Mouse (Mus musculus) liver (tissue): ENCODE data around the gene Itpr1.
"Not testable (repeated sequence)": the region's sequence is repeated elsewhere in the genome, so short reads cannot be mapped to it uniquely, and the experiment has no call there.

Source experiments
- DNase-seq: peaks from one replicate; pipeline ENCODE4 v3.0.0-alpha.2; 2020; ENCODE audit warnings: mixed read lengths

Gene Itpr1

GRCm38 (mm10) chr6:108554878-108555277 is 342.0 kb downstream of the Itpr1 start:
- no peak for DNase-seq

GRCm38 (mm10) chr6:108557576-108558322 is 344.9 kb downstream of the Itpr1 start:
- no peak for DNase-seq

- not testable (repeated sequence) for DNase-seq
Observed at GRCm38 (mm10) chr6:108559226-108559625, 346.3 kb downstream of the Itpr1 start.

DNA sequence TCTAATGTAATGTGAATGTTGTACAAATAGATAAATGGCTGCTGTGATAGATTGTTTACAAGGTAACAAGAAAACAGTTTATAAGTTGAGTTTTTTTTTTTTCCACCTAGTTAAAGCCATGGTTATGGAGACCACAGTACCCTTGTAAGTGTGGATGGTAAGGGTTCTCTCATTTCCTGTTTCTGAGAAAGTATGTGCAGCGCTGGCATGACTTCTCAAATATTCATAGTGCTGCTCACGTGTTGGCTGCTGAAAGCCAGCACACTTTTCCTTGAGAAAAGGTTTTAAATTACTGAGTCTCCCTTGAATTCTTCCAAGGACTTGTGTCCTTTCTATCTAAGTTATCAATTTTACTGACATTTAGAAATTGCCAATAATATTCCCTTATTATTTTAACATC is 350.1 kb downstream of the Itpr1 start:
- DNase-seq, result no peak

DNA sequence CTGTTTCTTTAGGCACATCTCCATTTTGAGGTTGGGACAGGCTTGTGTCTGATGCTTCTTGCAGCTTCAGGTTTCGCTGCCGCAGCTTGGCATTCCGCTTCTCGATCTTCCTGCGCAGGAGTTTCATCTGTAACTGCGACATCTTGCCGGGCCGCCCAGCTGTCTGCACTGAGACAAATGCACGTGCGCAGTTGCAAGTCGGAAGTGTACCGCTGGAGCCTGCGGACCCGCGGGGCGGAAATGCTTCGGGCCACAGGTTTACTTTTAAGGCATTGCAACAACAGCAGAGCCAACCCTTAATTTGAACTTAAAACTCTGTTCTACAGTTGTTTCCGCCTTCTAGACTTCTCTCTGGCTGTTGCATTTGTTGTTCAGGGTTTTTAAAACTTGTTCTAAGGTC is 352.6 kb downstream of the Itpr1 start:
- DNase-seq, result not testable (repeated sequence)

- no peak for DNase-seq
Observed at GRCm38 (mm10) chr6:108566549-108566948, 353.7 kb downstream of the Itpr1 start.

DNA sequence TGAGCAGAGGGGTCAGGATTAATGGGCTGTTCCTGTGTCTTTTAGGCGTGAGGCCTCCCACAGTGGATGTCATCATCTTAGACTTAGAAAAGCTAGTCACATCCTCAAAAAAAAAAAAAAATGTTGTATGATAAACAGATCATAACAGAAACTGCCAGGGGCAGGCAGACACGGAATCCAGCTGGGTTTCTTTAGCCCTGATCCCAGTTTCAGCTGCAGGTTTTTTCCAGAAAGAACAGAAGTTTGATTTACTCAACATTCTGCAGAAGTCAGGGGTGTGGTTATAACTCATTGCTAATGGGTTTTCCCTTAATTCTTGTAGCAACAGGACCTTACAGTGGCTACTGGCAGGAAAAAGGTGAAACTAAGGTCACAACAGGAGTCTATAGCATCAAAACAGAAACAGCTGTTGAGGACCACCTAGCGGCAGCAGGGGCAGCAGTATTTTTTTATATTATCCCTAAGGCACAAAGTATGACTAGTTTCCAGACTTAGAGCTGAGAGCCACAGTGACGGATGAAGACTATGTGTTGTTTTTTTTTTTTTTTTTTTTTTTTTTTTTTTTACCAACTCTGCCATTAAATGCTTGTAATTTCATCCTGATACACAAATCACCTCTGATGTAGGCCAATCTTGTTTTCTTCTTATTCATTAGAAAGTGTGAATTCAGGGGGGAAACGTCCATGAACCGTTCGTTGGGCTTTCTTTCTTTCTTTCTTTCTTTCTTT is 356.7 kb downstream of the Itpr1 start:
- no peak for DNase-seq

DNA sequence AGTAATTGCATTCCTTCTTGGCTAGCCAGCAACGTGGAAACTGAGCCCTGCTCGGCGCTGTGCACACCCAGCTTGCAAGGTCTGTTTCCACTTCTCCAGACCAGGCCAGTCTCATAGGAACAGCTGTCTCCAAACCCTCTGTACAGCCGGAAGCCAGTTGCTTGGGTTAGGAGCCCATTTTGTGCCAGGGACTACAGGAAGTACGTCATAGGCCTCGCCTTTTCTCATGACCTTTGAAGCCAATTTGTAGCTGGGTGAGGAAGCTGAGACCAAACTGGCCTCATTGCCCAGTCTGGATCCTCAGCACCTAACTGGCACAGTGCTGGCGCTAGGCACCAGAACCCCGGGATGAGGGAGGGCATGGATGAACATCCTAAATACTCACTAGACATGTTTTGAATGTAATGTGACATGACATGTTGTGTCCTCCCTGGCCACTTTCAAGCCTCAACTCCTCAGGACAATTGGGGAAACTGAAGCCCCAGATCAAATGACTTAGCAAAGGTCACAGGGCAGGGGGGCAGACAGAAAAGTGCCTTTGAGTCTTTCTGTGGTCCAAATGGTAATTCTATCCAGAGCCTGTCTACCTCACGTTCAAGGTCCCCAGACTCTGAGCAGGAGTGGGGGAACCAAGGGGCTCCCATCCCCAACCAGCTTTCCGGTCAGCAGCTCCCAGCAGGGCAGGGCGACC is 357.6 kb downstream of the Itpr1 start:
- DNase-seq, result no peak

DNA sequence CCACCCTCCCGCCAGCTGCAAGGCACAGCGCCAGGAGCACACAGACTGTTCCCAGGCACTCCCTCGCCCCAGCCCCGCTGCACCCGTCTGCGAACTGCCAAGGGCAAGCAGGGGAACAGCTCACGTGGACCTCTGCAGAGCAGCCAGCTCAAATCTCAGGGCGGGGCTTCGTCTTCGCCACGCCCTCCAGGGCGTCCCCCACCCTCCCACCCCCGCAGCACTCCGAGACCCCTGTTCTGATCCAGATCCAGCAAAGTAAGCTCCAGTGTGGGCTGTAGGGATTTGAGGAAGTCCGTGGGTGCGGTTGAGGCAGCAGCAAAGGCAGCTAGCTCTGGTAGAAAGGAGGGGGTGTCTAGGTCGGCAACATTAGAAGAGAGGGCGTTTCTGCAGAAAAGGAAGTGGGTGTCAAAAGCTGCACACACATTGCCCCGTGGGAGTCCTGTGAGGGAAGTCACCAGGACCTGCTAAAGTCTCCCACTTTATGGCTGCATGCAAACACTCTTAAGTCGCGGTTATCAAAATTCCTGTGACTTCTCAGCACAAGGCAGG is 358.2 kb downstream of the Itpr1 start:
- peak; percentile 80 for DNase-seq

- no peak for DNase-seq
Observed at GRCm38 (mm10) chr6:108572646-108573045, 359.8 kb downstream of the Itpr1 start.

GRCm38 (mm10) chr6:108577056-108577455 is 364.2 kb downstream of the Itpr1 start:
- DNase-seq, result no peak

GRCm38 (mm10) chr6:108588426-108588825 is 375.5 kb downstream of the Itpr1 start:
- DNase-seq, result no peak

GRCm38 (mm10) chr6:108592227-108592626 is 379.3 kb downstream of the Itpr1 start:
- DNase-seq, result no peak

DNA sequence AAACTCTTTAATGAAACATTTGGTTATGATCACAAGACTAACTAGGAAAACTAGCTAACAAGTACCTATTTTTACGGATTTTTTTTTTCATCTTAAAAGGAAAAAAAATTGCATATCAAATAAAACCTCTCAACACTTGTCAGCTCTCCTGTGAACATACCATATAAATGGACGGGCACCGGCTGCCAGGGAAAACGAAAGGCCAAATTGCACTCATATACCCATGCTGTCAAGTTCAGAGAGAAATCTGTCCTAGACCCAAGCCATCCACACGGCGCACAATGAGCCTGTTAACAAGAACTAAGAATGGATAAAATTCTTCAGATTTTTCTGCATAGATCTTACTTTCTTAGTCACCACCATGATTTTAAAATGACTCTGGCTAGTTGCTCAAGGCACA is 379.7 kb downstream of the Itpr1 start:
- no peak for DNase-seq

DNA sequence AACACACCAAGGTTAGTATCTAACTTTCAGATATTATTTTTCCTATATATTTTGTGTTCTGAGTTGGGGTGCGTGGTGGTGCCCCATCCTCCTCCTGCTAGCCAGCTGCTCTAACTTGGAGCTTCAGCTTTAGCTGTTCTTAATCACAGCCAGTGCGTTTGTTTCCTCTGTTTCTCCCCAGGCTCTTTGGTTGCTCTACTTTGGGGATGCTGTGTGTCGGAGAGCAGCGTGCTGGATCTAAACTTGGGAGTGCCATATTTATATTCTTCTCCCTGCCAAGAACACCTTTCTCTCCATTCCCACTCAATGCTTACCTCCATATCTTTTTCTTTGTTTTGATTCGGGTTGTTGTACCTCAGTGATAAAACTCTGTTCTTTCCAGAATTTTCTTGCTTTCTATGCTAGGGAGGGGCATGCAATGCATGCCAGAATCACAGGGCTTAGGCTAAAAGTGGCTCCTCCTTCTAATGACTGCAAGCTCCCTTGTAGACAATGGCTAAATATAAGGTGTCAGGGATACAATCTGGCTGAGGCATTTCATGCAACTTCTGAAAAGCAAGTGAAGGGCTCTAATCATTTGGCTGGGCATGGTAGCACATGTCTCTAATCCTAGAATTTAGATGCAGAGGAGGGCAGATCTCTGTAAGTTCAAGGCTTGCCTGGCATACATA is 381.4 kb downstream of the Itpr1 start:
- no peak for DNase-seq

DNA sequence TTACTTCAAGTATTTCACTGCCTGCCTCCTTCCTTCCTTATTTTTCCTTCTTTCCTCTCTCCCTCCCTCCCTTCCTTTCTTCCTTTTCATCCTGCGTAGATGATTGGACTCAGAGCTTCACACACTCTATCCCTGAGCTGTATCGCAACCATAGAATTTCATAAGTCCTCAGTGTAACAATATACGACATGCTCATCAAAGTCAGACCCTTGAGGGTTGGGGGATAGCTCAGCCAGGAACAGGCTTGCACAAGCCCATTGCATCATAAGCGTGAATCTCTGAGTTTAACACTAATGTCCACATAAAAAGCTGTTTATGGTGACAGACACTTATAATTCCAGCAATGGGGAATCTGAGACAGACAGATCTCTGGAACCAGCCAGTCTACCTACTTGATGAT is 385.8 kb downstream of the Itpr1 start:
- no peak for DNase-seq

DNA sequence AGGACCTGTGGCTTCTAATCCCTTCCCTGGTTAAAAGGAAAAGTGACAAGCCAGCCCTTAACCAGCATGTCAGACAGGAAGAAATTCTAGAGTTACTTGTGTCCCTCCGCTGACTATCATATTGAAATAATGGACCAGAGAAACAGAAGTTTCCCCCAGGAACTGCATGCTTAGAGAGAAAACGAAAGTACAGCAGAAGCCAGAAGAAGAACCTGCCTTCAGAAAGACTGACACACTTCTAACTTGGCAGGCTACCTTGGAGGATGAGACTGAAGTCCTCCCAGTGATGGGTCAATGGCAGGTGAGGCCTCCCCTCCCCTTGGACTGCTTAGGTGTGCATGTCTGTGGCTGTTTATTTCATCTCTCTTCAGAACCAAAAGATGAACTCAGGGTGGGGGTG is 386.4 kb downstream of the Itpr1 start:
- DNase-seq, result no peak
